Mouse (Mus musculus) embryonic facial prominence, embryonic 15.5 days (tissue): ENCODE data around the gene Tfb1m. TPM values are rescaled to one million over a fixed set of nuclear protein-coding genes. Genes with fewer than 3 reads are reported as not detected.

Experiments
- ATAC-seq: fragments of 200-750 bp; cut with Nextera tagmentation; 2 replicates; pipeline ENCODE4 v1.8.0; 2017; ENCODE audit warnings: low read depth, moderate TSS enrichment; ENCODE audit not compliant: insufficient number of reproducible peaks, low FRiP score, low TSS enrichment
- H3K27ac ChIP-seq: fragments of 300-500 bp; sonication (generic); replicated peaks from 2 replicates; pipeline ENCODE4 v1.5.1; 2015; ENCODE audit warnings: mild to moderate bottlenecking, inconsistent platforms
- H3K27me3 ChIP-seq: fragments of 300-500 bp; sonication (generic); 2 replicates; pipeline ENCODE4 v1.6.1; 2015; ENCODE audit warnings: inconsistent platforms
- H3K36me3 ChIP-seq: fragments of 300-500 bp; sonication (generic); 2 replicates; pipeline ENCODE4 v1.6.1; 2015; ENCODE audit warnings: mild to moderate bottlenecking, inconsistent platforms
- H3K4me1 ChIP-seq: fragments of 300-500 bp; sonication (generic); 2 replicates; pipeline ENCODE4 v1.6.1; 2015; ENCODE audit warnings: inconsistent platforms
- H3K4me2 ChIP-seq: fragments of 300-500 bp; sonication (generic); replicated peaks from 2 replicates; pipeline ENCODE4 v1.6.1; 2015; ENCODE audit warnings: mild to moderate bottlenecking, inconsistent platforms
- H3K4me3 ChIP-seq: fragments of 300-500 bp; sonication (generic); replicated peaks from 2 replicates; pipeline ENCODE4 v1.5.1; 2015; ENCODE audit warnings: mild to moderate bottlenecking, inconsistent platforms
- H3K9ac ChIP-seq: fragments of 300-500 bp; sonication (generic); 2 replicates; pipeline ENCODE4 v1.6.1; 2015; ENCODE audit warnings: inconsistent platforms
- H3K9me3 ChIP-seq: fragments of 300-500 bp; sonication (generic); replicated peaks from 2 replicates; pipeline ENCODE4 v1.6.1; 2016; ENCODE audit warnings: inconsistent platforms
- WGBS: fragments of 180-500 bp; shearing (Covaris S2); methylation state at CpG from one replicate; pipeline ENCODE4 v1.1.7; 2015; 5-methylcytosine and 5-hydroxymethylcytosine counted together
- polyA plus RNA-seq: library from polyadenylated mRNA; unstranded; fragments of >200 nt; fragmentation: Nextera tagmentation; extraction: Ambion mirVana; gene quantifications from 2 replicates; pipeline ENCODE4 v1.2.1, GENCODE M21; 2015

Gene Tfb1m
- polyA plus RNA-seq, 1 experiment from 2014 or later = 13.1 TPM

- H3K4me2 ChIP-seq = no peak overlapping the region
- ATAC-seq = no peak
- no peaks in the 10 kb centered on the region for H3K4me1 ChIP-seq
- 0 out of 2 replicates have a peak, but pooled peaks cover 12% of the 10 kb centered on the region for H3K36me3 ChIP-seq
- H3K4me3 ChIP-seq = no peak overlapping the region
- no peaks in the 10 kb centered on the region for H3K27me3 ChIP-seq
- 85% methylated on average over 11 of the region's 11 CpGs for WGBS
- H3K9me3 ChIP-seq = no peaks in the 10 kb centered on the region
- H3K9ac ChIP-seq = no peak overlapping the region
- no peak overlapping the region for H3K27ac ChIP-seq
These were observed 67.2 kb downstream of the Tfb1m start for GRCm38 (mm10) chr17:3490216-3490895.

GRCm38 (mm10) chr17:3487721-3488601 lies 69.6 kb downstream of the Tfb1m start:
- H3K4me3 ChIP-seq = no peak overlapping the region
- H3K27ac ChIP-seq = no peak overlapping the region
- no peak overlapping the region for H3K9ac ChIP-seq
- WGBS = 75% methylated on average over 12 of the region's 12 CpGs
- H3K4me2 ChIP-seq = no peak overlapping the region
- H3K36me3 ChIP-seq = 0 out of 2 replicates have a peak, but pooled peaks cover 12% of the 10 kb centered on the region
- peak; percentile 19; the same call in 1 of the 2 replicates for ATAC-seq
- H3K27me3 ChIP-seq = no peaks in the 10 kb centered on the region
- no peaks in the 10 kb centered on the region for H3K9me3 ChIP-seq
- H3K4me1 ChIP-seq = no peaks in the 10 kb centered on the region

GRCm38 (mm10) chr17:3487211-3487610 lies 70.4 kb downstream of the Tfb1m start:
- no peak overlapping the region for H3K4me3 ChIP-seq
- peaks cover 12% of the 10 kb centered on the region; the same call in 1 of the 2 replicates for H3K36me3 ChIP-seq
- no peak overlapping the region for H3K4me2 ChIP-seq
- no peaks in the 10 kb centered on the region for H3K27me3 ChIP-seq
- H3K9me3 ChIP-seq = no peaks in the 10 kb centered on the region
- H3K27ac ChIP-seq = no peak overlapping the region
- 90% methylated on average over 4 of the region's 4 CpGs for WGBS
- ATAC-seq = no peak
- H3K9ac ChIP-seq = no peak overlapping the region
- no peaks in the 10 kb centered on the region for H3K4me1 ChIP-seq

- no peak for ATAC-seq
- Histone ChIP-seq H3K4me2 (no peak overlapping the region), H3K27ac (no peak overlapping the region), H3K36me3 (peaks cover 12% of the 10 kb centered on the region; the same call in 1 of the 2 replicates), H3K4me1 (no peaks in the 10 kb centered on the region), H3K9me3 (no peaks in the 10 kb centered on the region), H3K27me3 (no peaks in the 10 kb centered on the region), H3K9ac (no peak overlapping the region), H3K4me3 (no peak overlapping the region)
- WGBS = 68% methylated on average over 7 of the region's 7 CpGs
These were observed 71.7 kb downstream of the Tfb1m start for GRCm38 (mm10) chr17:3485851-3486250.

- H3K27ac ChIP-seq = no peak overlapping the region
- no peak overlapping the region for H3K9ac ChIP-seq
- no peaks in the 10 kb centered on the region for H3K27me3 ChIP-seq
- H3K4me3 ChIP-seq = no peak overlapping the region
- 69% methylated on average over 8 of the region's 8 CpGs for WGBS
- no peaks in the 10 kb centered on the region for H3K4me1 ChIP-seq
- H3K4me2 ChIP-seq = no peak overlapping the region
- H3K9me3 ChIP-seq = no peaks in the 10 kb centered on the region
- peaks cover 19% of the 10 kb centered on the region; the same call in 1 of the 2 replicates for H3K36me3 ChIP-seq
- ATAC-seq = no peak
These were observed 74.5 kb downstream of the Tfb1m start for GRCm38 (mm10) chr17:3483091-3483490.

- Histone ChIP-seq H3K27me3 (no peaks in the 10 kb centered on the region), H3K4me1 (no peaks in the 10 kb centered on the region), H3K4me3 (no peak overlapping the region), H3K4me2 (no peak overlapping the region), H3K9me3 (no peaks in the 10 kb centered on the region), H3K36me3 (peaks cover 19% of the 10 kb centered on the region; the same call in 1 of the 2 replicates), H3K27ac (no peak overlapping the region), H3K9ac (no peak overlapping the region)
- WGBS = 57% methylated on average over 7 of the region's 7 CpGs
- no peak for ATAC-seq
These were observed 75.7 kb downstream of the Tfb1m start for GRCm38 (mm10) chr17:3481576-3482575.

- Histone ChIP-seq H3K9me3 (no peaks in the 10 kb centered on the region), H3K9ac (no peak overlapping the region), H3K4me2 (no peak overlapping the region), H3K4me1 (no peaks in the 10 kb centered on the region), H3K27me3 (no peaks in the 10 kb centered on the region), H3K36me3 (peaks cover 13% of the 10 kb centered on the region; the same call in 1 of the 2 replicates), H3K4me3 (no peak overlapping the region), H3K27ac (no peak overlapping the region)
- no peak for ATAC-seq
- WGBS = 77% methylated on average over 2 of the region's 2 CpGs
These were observed 81.0 kb downstream of the Tfb1m start for GRCm38 (mm10) chr17:3476546-3476945.

- Histone ChIP-seq H3K9ac (no peak overlapping the region), H3K4me2 (no peak overlapping the region), H3K27ac (no peak overlapping the region), H3K4me1 (no peaks in the 10 kb centered on the region), H3K36me3 (peaks cover 3% of the 10 kb centered on the region; the same call in 1 of the 2 replicates), H3K27me3 (no peaks in the 10 kb centered on the region), H3K4me3 (no peak overlapping the region), H3K9me3 (no peaks in the 10 kb centered on the region)
- ATAC-seq = no peak
- WGBS = 87% methylated on average over 6 of the region's 6 CpGs
These were observed 85.6 kb downstream of the Tfb1m start for GRCm38 (mm10) chr17:3472018-3472417.
